ENCODE assay signal across 8 mouse cellular contexts in genomic region chr1:90603561-90603887, GRCm38 (mm10). TPM values are rescaled to one million over a fixed set of nuclear protein-coding genes. Genes with fewer than 3 reads are reported as not detected.
A peak's percentile ranks its signal among the peaks of the same experiment; 100 is the strongest.
DNase-seq lines count a peak whose midpoint lies in the region; ATAC-seq and TF ChIP-seq lines count a peak whose summit lies in the region.

No protein-coding gene starts in this region.

- peaks cover 34% of the 10 kb centered on the region for H3K36me3 ChIP-seq in heart, embryonic 14.5 days (ENCODE audit: control insufficient read depth, insufficient read depth, low read length)
- H3K36me3 ChIP-seq in ES-E14 (ENCODE audit: control insufficient read depth, insufficient read depth, low read length, poor library complexity, severe bottlenecking), result peaks cover 19% of the 10 kb centered on the region
- H3K36me3 ChIP-seq in forebrain, postnatal 0 days (ENCODE audit: insufficient read depth), result peaks cover 28% of the 10 kb centered on the region
- H3K36me3 ChIP-seq in macrophage (ENCODE audit: inconsistent target), result peaks cover 28% of the 10 kb centered on the region

- in situ Hi-C loops in ES-E14 (cut with MboI; ENCODE audit: low sequenced_read_pairs in 2 of 2, unreplicated experiment in 2 of 2), result no loop called here

- no peak for TF ChIP-seq CTCF in forebrain, postnatal 0 days (IDR thresholded peaks at IDR 0.05; ENCODE audit: low read depth)

- peaks cover 0 to 5% of the 10 kb centered on the region in 2 experiments; a peak in 1 of 4 replicates for H3K4me1 ChIP-seq in heart, embryonic 14.5 days (ENCODE audit: control insufficient read depth in 2 of 2, insufficient read depth in 2 of 2, low read length in 2 of 2)
- peaks cover 0 to 2% of the 10 kb centered on the region in 2 experiments; a peak in 2 of 4 replicates for H3K4me1 ChIP-seq in ES-E14 (ENCODE audit: control insufficient read depth in 2 of 2, insufficient read depth in 2 of 2, low read length in 2 of 2, poor library complexity in 1 of 2)
- H3K4me1 ChIP-seq in forebrain, postnatal 0 days (ENCODE audit: insufficient read depth), result peaks cover 4% of the 10 kb centered on the region

- no peak for ATAC-seq in heart, embryonic 14.5 days (ENCODE audit: insufficient number of reproducible peaks, insufficient read depth, low FRiP score, low read depth)
- ATAC-seq in forebrain, postnatal 0 days, result peak; percentile 74

- WGBS in heart, embryonic 14.5 days, result under 1% methylated on average over 26 of the region's 26 CpGs
- WGBS in forebrain, postnatal 0 days, result 4% methylated on average over 26 of the region's 26 CpGs
- WGBS in macrophage (ENCODE audit: missing documents), result 0% methylated on average over 26 of the region's 26 CpGs

- H3K79me2 ChIP-seq in macrophage (ENCODE audit: inconsistent target), result peaks cover 50% of the 10 kb centered on the region

- DNase-seq in heart, adult 9 months (ENCODE audit: low spot score in 2 of 2), result no peak
- DNase-seq in ES-E14 (ENCODE audit: low read depth, low spot score), result no peak
- no peak for DNase-seq in forebrain, postnatal 0 days
- DNase-seq in layer of hippocampus, postnatal 25 days (ENCODE audit: extremely low spot score in 1 of 2, low spot score in 1 of 2), result no peak
- DNase-seq in spleen, adult 18-20 months, result no peak
- DNase-seq in layer of hippocampus, adult 9-11 months, result no peak

- H3K9me3 ChIP-seq in heart, embryonic 14.5 days (ENCODE audit: control insufficient read depth, low read length), result no peaks in the 10 kb centered on the region
- no peaks in the 10 kb centered on the region for H3K9me3 ChIP-seq in ES-E14 (ENCODE audit: control insufficient read depth, insufficient read depth, low read depth, low read length)
- no peaks in the 10 kb centered on the region for H3K9me3 ChIP-seq in forebrain, postnatal 0 days (ENCODE audit: low read length)

- H3K4me3 ChIP-seq in heart, embryonic 14.5 days (ENCODE audit: control insufficient read depth in 1 of 2, insufficient read depth in 1 of 2, low read depth in 1 of 2, low read length in 2 of 2), result peak overlapping the region; percentile 85 to 87
- H3K4me3 ChIP-seq in ES-E14 (ENCODE audit: insufficient read depth in 1 of 2, low read depth in 1 of 2, low read length in 2 of 2, poor library complexity in 1 of 2, severe bottlenecking in 1 of 2) (peak overlapping the region; percentile 86 to 91), macrophage (ENCODE audit: inconsistent target) (peak overlapping the region; percentile 93)
- peak overlapping the region; percentile 80 for H3K4me3 ChIP-seq in forebrain, postnatal 0 days (ENCODE audit: low read depth, low read length)

- H3K4me2 ChIP-seq in heart, embryonic 14.5 days (ENCODE audit: low read length), result peak overlapping the region; percentile 68
- H3K4me2 ChIP-seq in forebrain, postnatal 0 days (ENCODE audit: low read depth), result peak overlapping the region; percentile 58

- peak overlapping the region; percentile 92 for H3K9ac ChIP-seq in heart, embryonic 14.5 days (ENCODE audit: low read length)
- peak overlapping the region; percentile 93 for H3K9ac ChIP-seq in ES-E14 (ENCODE audit: insufficient read depth, low read depth, low read length, poor library complexity, severe bottlenecking)
- H3K9ac ChIP-seq in forebrain, postnatal 0 days, result peak overlapping the region; percentile 82

- H3K27me3 ChIP-seq in heart, embryonic 14.5 days (ENCODE audit: control insufficient read depth, insufficient read depth, low read length), result no peaks in the 10 kb centered on the region
- H3K27me3 ChIP-seq in forebrain, postnatal 0 days (ENCODE audit: insufficient read depth, low read length), result no peaks in the 10 kb centered on the region

- peak overlapping the region in 1 of 2 experiments; percentile 39; a peak in 1 of 4 replicates for H3K27ac ChIP-seq in heart, embryonic 14.5 days (replicated peaks in 1 of 2; ENCODE audit: control insufficient read depth in 1 of 2, insufficient read depth in 1 of 2, low read depth in 2 of 2, low read length in 2 of 2)
- H3K27ac ChIP-seq in ES-E14 (ENCODE audit: insufficient read depth, low read depth, low read length, poor library complexity, severe bottlenecking) (peak overlapping the region; percentile 32; the same call in 1 of the 2 replicates), macrophage (peak overlapping the region; percentile 28; the same call in 1 of the 2 replicates)
- H3K27ac ChIP-seq in forebrain, postnatal 0 days (ENCODE audit: low read depth, low read length), result peak overlapping the region; percentile 67

TF ChIP-seq in ES-E14, 5 proteins besides CTCF, POLR2A, EP300 and RAD21:
- TF ChIP-seq MAFK (IDR thresholded peaks at IDR 0.05; ENCODE audit: insufficient read depth, low read depth, low read length) (no peak), HCFC1 (IDR thresholded peaks at IDR 0.05; ENCODE audit: borderline replicate concordance, insufficient read depth, low read length) (no peak), CHD2 (IDR thresholded peaks at IDR 0.05; ENCODE audit: low read depth, low read length) (no peak), ZC3H11A (IDR thresholded peaks at IDR 0.05; ENCODE audit: borderline replicate concordance, low read depth, low read length) (no peak), ZNF384 (IDR thresholded peaks at IDR 0.05; ENCODE audit: low read depth, low read length) (no peak)
TF ChIP-seq in ES-E14: peak in this region for 0.

RNA-seq across cellular contexts. Expression of gene Cops8, which starts 0.7 kb away (rescaled TPM):
- 125 and 128 TPM in 2 replicates for polyA plus RNA-seq in heart, embryonic 14.5 days (2014; fragmentation: Nextera tagmentation; extraction: Ambion mirVana)
- 60.9 and 84.6 TPM in 2 replicates for total RNA-seq in ES-E14 (2012; rRNA removed)
- 108 and 113 TPM in 2 replicates for total RNA-seq in forebrain, postnatal 0 days (2014; rRNA removed)
- 188 and 192 TPM in 2 replicates for polyA plus RNA-seq in forebrain, postnatal 0 days (2015; fragmentation: Nextera tagmentation; extraction: Ambion mirVana)
- 10 to 100 TPM; 29.8 to 77.0 (median 59.0) TPM for total RNA-seq in macrophage (2018; cell fraction: chromatin; rRNA removed)
- total RNA-seq in macrophage (2018; cell fraction: cytosol; rRNA removed), result 10 to 100 TPM; 36.1 to 51.2 (median 41.1) TPM
- total RNA-seq in macrophage (2018; cell fraction: nucleus; rRNA removed), result 10 to 100 TPM; 24.1 to 72.0 (median 51.7) TPM
- polyA plus RNA-seq in macrophage (2018), result 30.9 to 50.1 TPM (median 34.3 TPM) in 3 replicates
- 100 to 1,000 TPM; 105 to 112 TPM for total RNA-seq in layer of hippocampus, postnatal 25 days (2021)
